Mouse (Mus musculus) brain, embryonic 14.5 days (tissue): ENCODE results near the gene Sgsm1.

Source experiments
- CTCF ChIP-seq: fragments of 200-500 bp; IDR thresholded peaks from 2 replicates; pipeline ENCODE4 v1.5.1; 2012; ENCODE audit warnings: inconsistent platforms, mild to moderate bottlenecking, moderate library complexity, borderline replicate concordance; ENCODE audit not compliant: insufficient read depth, insufficient read length; ENCODE audit errors: extremely low read depth
- POLR2A ChIP-seq: fragments of 200-500 bp; IDR thresholded peaks from 2 replicates; pipeline ENCODE4 v1.6.1; 2012; ENCODE audit warnings: mild to moderate bottlenecking, inconsistent platforms, borderline replicate concordance; ENCODE audit not compliant: poor library complexity, insufficient read depth, insufficient read length, severe bottlenecking; ENCODE audit errors: extremely low read depth

DNA sequence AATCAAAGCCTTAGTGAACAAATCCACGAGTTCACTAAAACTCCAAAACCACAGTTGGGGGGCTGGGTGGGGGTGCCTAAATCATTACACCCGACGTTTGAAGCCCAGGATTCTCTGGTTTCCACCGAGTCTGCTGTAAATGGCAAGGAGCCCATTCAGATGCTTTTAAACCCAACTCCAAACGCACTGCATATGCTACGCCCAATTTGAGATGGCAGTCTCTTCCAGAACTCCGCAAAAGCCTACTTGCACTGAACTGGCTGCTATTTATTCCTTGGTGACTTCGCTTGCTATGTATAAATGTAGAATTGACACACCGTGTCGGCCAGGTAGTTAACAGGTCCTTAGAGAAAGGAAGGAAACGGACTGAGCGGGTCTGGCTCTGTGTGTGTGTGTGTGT is 115.1 kb downstream of the Sgsm1 start:
- TF ChIP-seq POLR2A (no peak), CTCF (no peak)
